Mouse (Mus musculus): ENCODE data around the gene Rac3.

DNA sequence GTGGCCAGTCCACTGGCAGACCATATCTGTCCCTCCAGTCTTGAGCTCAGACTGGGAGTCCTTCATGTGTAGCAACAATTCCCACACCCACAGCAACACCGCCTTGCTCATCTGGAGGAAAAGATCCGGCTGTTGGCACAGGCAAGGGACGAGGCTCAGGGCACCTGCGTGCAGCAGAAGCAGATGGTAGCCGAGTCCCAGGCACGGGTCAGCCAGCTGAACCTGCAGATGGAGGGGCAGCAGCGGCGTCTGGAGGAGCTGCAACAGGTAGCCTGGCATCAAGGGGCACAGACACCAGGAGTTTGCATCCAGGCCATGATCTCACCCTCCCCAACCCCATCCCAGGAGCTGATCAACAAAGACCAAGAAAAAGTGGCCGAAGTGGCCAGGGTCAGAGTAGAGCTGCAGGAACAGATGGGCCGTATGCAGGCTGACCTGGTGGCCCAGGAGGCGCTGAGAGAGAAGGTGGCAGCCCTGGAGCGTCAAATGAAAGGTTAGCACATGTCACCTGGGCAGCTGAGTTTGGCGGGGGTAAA is 1.4 kb upstream of the Rac3 start:
- TF ChIP-seq CTCF (IDR thresholded peaks at IDR 0.05; ENCODE audit: extremely low read depth, insufficient read depth, low read length) = no peak
- TF ChIP-seq POLR2A (IDR thresholded peaks at IDR 0.05; ENCODE audit: extremely low read depth, insufficient read depth, low read length) = no peak

Measured in cortical plate, adult 2 months (tissue).